Mouse (Mus musculus) spleen, adult 2 months (tissue): ENCODE data around the gene Paxbp1.

Source experiments
- CTCF ChIP-seq: fragments of 200-500 bp; IDR thresholded peaks from 2 replicates; pipeline ENCODE4 v1.5.1; 2011; ENCODE audit warnings: mild to moderate bottlenecking, inconsistent platforms; ENCODE audit not compliant: insufficient read depth, insufficient read length, insufficient replicate concordance; ENCODE audit errors: extremely low read depth
- POLR2A ChIP-seq: fragments of 200-500 bp; IDR thresholded peaks from 2 replicates; pipeline ENCODE4 v1.6.1; 2011; ENCODE audit warnings: low read depth, low read length, inconsistent platforms

GRCm38 (mm10) chr16:91011021-91011683 is 33.2 kb downstream of the Paxbp1 start, which contains the start of gene Synj1:
- TF ChIP-seq POLR2A (no peak; the same call in 1 of the 2 replicates), CTCF (no peak)
